Mouse (Mus musculus) kidney, embryonic 15.5 days (tissue): ENCODE measurements at regions not wholly inside any gene's neighbourhood (a gene's known extent, or its start where the extent isn't known, plus 50 kb on each side); places are given as distances from the start of the nearest gene placed in this dataset.

Source experiments
- ATAC-seq: fragments of 200-750 bp; cut with Nextera tagmentation; replicated peaks from 2 replicates; pipeline ENCODE4 v1.8.0; 2017; ENCODE audit warnings: moderate TSS enrichment; ENCODE audit not compliant: low FRiP score
- H3K27ac ChIP-seq: fragments of 300-500 bp; sonication (generic); 2 replicates; pipeline ENCODE4 v1.5.1; 2015; ENCODE audit warnings: mild to moderate bottlenecking, inconsistent platforms
- H3K27me3 ChIP-seq: fragments of 300-500 bp; sonication (generic); 2 replicates; pipeline ENCODE4 v1.6.1; 2015; ENCODE audit warnings: inconsistent platforms
- H3K36me3 ChIP-seq: fragments of 300-500 bp; sonication (generic); 2 replicates; pipeline ENCODE4 v1.6.1; 2015; ENCODE audit warnings: inconsistent platforms
- H3K4me1 ChIP-seq: fragments of 300-500 bp; sonication (generic); 2 replicates; pipeline ENCODE4 v1.6.1; 2015; ENCODE audit warnings: inconsistent platforms
- H3K4me2 ChIP-seq: fragments of 300-500 bp; sonication (generic); 2 replicates; pipeline ENCODE4 v1.6.1; 2015; ENCODE audit warnings: moderate library complexity, mild to moderate bottlenecking, inconsistent platforms
- H3K4me3 ChIP-seq: fragments of 300-500 bp; sonication (generic); replicated peaks from 2 replicates; pipeline ENCODE4 v1.5.1; 2015; ENCODE audit warnings: mild to moderate bottlenecking, inconsistent platforms
- H3K9ac ChIP-seq: fragments of 300-500 bp; sonication (generic); 2 replicates; pipeline ENCODE4 v1.6.1; 2015; ENCODE audit warnings: mild to moderate bottlenecking, inconsistent platforms
- H3K9me3 ChIP-seq: fragments of 300-500 bp; sonication (generic); replicated peaks from 2 replicates; pipeline ENCODE4 v1.6.1; 2016; ENCODE audit warnings: inconsistent platforms
- WGBS: fragments of 180-500 bp; shearing (Covaris S2); methylation state at CpG from one replicate; pipeline ENCODE4 v1.1.7; 2015; ENCODE audit warnings: mixed read lengths; 5-methylcytosine and 5-hydroxymethylcytosine counted together

DNA sequence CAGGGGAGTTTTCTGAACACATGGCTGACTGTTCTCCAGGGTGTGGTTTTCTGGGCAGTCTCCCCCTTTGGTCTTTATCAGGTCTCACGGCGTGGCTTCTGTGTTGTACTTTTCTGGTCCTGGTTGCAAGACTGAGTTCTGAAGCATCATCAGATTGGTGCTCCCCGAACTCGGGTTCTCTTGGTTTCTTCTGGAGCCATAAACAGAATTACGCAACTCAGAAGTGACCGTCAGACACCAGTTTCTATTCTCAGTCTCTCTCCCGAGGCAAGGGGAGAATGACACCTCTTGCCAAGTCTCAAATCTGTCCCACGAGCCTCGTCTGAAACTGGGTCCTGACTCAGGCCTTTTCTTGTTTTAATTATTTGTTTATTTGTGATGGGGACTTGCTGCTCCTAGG, 123.1 kb downstream of the Gas1 start:
- no peak for ATAC-seq
- no peaks in the 10 kb centered on the region for H3K36me3 ChIP-seq
- H3K27ac ChIP-seq = 0 out of 2 replicates have a peak overlapping the region, but pooled peaks have one; percentile 13
- H3K4me3 ChIP-seq = no peak overlapping the region
- 53% methylated on average over 9 of the region's 9 CpGs for WGBS
- H3K4me1 ChIP-seq = peaks cover 12% of the 10 kb centered on the region
- no peaks in the 10 kb centered on the region for H3K9me3 ChIP-seq
- no peak overlapping the region for H3K9ac ChIP-seq
- no peak overlapping the region for H3K4me2 ChIP-seq
- no peaks in the 10 kb centered on the region for H3K27me3 ChIP-seq

DNA sequence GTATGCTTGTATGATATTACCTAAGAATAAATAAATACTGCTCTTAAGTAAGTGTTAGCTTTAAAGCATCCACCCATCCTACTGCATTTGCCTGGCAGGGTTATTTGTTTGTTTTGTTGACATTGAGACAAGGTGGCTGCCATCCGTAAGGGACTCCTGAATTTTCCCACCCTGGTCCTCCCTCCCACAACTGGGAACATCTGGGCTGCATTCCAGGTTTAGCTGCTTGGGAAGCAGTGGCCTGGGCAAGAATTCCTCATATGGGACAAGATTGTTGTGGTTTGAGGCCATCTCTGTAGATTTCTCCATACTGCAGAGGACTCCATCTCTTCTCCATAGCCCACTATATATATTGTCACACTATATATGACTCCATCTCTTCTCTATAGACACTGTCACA, 125.3 kb downstream of the Gas1 start:
- Histone ChIP-seq H3K27me3 (no peaks in the 10 kb centered on the region), H3K4me1 (peaks cover 10% of the 10 kb centered on the region), H3K4me3 (no peak overlapping the region), H3K36me3 (no peaks in the 10 kb centered on the region), H3K9ac (no peak overlapping the region), H3K27ac (no peak overlapping the region), H3K4me2 (no peak overlapping the region), H3K9me3 (no peaks in the 10 kb centered on the region)
- WGBS = 52% methylated on average over 1 of the region's 1 CpGs
- ATAC-seq = no peak

DNA sequence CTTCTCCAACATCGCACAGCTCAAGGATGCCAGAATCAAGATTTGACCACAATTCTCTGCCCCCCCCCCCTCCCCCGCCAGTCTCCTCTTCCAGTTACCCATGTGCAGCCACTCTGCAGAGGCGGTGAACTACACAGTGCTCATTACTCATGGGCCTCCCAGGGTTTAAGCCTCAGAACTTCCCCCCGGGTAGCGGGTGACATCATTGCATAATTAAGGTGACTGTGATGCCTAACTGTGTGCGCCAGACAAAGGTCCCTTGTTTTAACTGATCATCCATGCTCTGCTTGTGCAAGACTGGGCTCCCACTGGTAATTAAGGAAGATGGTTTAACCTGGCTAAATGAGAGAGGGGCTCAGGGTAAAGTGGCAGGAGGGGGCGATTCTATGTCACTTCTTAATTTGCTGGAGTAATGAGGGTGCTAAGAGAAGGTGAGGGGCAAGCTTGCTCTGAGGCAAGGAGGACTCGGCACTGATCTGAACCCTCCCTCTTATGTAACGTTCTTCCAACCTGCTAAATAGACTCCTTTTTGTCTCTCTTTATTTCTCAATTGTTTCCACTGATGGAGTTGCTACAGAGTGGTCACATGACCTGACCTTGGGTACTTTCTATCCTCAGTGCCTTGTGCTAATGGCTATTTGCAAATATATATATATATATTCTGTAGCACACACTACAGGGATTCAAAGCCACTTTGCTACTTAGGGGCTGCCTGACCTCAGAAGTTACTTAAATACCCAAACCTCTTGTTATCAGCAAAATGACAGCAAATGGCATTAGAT, 126.2 kb downstream of the Gas1 start:
- ATAC-seq = peak; percentile 67
- H3K36me3 ChIP-seq = no peaks in the 10 kb centered on the region
- H3K9ac ChIP-seq = no peak overlapping the region
- no peaks in the 10 kb centered on the region for H3K9me3 ChIP-seq
- no peak overlapping the region for H3K27ac ChIP-seq
- no peak overlapping the region for H3K4me2 ChIP-seq
- WGBS = 62% methylated on average over 9 of the region's 9 CpGs
- H3K27me3 ChIP-seq = no peaks in the 10 kb centered on the region
- peaks cover 10% of the 10 kb centered on the region for H3K4me1 ChIP-seq
- no peak overlapping the region for H3K4me3 ChIP-seq

DNA sequence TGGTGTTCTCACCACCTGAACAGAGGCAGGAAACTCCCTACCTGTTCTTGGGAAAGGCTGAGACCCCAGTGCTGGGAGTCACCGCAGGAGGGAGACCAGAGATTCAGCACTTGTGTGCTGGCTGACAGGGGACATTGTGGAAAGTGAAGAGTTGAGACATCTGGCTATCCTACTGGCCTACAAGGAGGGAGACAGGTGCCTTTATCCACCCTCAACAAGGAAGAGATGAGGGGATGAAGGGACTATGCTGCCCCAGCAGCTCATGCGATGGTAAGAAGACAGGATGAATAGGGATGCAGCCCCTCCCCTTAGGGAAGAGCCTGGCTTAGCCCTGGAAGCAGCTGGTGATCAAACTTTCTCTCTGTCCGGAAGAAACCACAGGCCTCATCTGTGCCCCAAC, 127.5 kb downstream of the Gas1 start:
- no peak for ATAC-seq
- Histone ChIP-seq H3K4me2 (no peak overlapping the region), H3K4me1 (peaks cover 12% of the 10 kb centered on the region), H3K9me3 (no peaks in the 10 kb centered on the region), H3K36me3 (no peaks in the 10 kb centered on the region), H3K27me3 (no peaks in the 10 kb centered on the region), H3K27ac (no peak overlapping the region), H3K9ac (no peak overlapping the region), H3K4me3 (no peak overlapping the region)
- 67% methylated on average over 3 of the region's 3 CpGs for WGBS

DNA sequence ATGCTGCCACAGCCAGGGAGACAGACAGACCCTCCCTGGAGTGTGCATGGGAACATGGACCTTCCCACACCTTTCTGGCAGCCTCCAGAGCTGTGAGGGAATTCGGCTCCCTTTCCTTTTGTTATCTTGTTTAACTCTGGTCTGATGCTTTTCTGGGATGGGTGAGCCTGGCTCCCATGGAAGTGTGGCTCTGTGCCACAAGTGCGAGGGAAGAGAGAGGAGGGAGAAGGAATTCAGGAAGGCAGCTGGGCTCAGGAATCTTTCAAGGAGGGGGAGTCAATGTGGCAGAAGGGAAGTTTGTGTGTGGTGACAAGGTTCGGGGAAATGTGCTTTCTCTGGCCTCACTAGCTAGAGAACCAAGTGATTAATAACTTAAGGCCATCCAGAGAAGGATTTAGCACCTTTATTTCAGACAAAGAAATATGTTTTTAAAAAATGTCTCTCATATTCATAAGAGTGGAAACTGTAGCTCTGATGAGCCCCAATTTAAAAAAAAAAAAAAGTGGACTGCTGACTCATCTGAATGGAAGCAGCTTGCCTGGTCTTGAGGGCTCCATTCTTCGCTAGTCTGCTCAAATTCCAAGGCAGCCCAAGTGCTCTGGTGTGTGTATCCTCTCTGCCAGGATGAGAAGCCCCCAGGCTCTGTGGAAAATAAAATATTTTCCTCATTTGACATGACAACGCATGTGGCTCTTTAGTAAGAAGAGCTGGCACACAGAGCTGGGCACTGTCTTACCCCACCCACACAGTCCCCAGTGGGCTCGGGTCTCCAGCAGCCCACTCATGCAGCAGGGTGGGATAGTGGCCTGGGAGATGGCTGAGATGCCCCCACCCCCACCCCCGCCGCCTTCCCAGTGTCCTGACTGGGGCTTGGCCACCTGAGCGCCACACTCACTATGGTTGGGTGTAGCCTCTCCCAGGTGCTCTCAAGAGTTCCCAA, 129.1 kb downstream of the Gas1 start:
- H3K9me3 ChIP-seq = no peaks in the 10 kb centered on the region
- peaks cover 12% of the 10 kb centered on the region for H3K4me1 ChIP-seq
- H3K4me3 ChIP-seq = no peak overlapping the region
- no peaks in the 10 kb centered on the region for H3K27me3 ChIP-seq
- 61% methylated on average over 9 of the region's 9 CpGs for WGBS
- 0 out of 2 replicates have a peak overlapping the region, but pooled peaks have one; percentile 24 for H3K27ac ChIP-seq
- no peaks in the 10 kb centered on the region for H3K36me3 ChIP-seq
- H3K4me2 ChIP-seq = no peak overlapping the region
- no peak overlapping the region for H3K9ac ChIP-seq
- no peak for ATAC-seq

DNA sequence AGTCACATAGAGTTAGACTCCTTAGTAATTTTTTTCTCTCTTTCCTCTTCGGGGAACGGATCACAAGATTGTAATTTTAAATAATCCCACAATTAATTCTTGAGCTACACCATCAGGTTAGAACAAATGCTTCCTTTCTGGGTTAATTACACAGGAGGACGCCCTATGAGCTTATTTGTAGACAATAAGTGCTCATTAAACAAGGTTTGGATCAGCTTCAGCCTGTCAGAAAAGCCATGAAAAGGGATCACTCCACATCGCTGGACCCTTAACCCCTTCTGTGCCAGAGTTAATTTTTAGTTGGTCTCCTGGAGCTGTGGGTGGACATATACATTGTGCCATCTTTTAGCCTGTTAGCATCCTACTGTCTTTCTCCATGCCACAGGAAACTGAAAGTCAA, 131.4 kb downstream of the Gas1 start:
- Histone ChIP-seq H3K4me2 (no peak overlapping the region), H3K27me3 (no peaks in the 10 kb centered on the region), H3K4me1 (peaks cover 12% of the 10 kb centered on the region), H3K9me3 (no peaks in the 10 kb centered on the region), H3K27ac (no peak overlapping the region), H3K9ac (no peak overlapping the region), H3K36me3 (no peaks in the 10 kb centered on the region), H3K4me3 (no peak overlapping the region)
- WGBS = 55% methylated on average over 4 of the region's 4 CpGs
- ATAC-seq = no peak

DNA sequence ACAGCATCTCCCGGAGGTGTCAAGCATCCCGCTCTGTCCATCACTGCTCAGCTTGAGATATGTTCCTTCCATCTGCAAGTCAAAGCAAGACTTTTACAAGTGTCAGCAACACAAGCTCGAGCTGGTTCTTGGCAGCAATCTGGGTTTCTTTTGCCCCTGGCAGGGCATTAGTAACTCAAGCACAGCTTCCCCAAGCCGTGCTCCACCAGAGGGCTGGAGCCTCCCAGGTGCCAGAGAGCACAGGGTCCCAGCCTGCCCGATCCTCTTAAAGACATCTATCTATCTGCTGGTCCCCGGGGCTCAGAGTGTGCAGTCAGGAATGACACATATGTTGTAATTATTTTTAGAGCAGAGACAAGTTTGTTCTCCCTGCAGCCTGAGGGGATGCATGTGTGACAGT, 132.3 kb downstream of the Gas1 start:
- Histone ChIP-seq H3K4me1 (peaks cover 12% of the 10 kb centered on the region), H3K36me3 (no peaks in the 10 kb centered on the region), H3K9ac (no peak overlapping the region), H3K9me3 (no peaks in the 10 kb centered on the region), H3K4me3 (no peak overlapping the region), H3K27ac (no peak overlapping the region), H3K4me2 (no peak overlapping the region), H3K27me3 (no peaks in the 10 kb centered on the region)
- WGBS = 43% methylated on average over 6 of the region's 6 CpGs
- no peak for ATAC-seq

DNA sequence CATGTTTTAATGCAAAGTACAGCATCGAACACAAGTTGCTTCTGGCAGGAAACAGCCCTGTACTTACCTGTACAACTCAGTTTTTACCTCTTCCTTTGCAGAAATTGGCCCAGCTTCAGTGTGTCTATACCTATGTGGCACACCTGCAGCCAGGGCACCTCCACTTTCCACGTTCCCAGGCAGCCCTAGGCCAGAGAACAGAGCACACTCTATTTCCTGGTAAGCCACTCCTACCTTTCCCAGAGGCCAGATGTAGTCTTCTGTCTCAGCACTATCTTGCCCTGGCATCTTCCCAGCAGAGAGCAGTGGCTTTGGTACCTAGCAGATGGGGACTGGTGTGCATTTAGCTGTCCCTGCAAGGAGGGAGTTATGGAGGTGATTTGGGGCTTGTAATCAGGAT, 134.7 kb downstream of the Gas1 start:
- H3K4me3 ChIP-seq = no peak overlapping the region
- WGBS = 68% methylated on average over 2 of the region's 2 CpGs
- H3K36me3 ChIP-seq = no peaks in the 10 kb centered on the region
- H3K27me3 ChIP-seq = no peaks in the 10 kb centered on the region
- no peak for ATAC-seq
- no peak overlapping the region for H3K4me2 ChIP-seq
- H3K9me3 ChIP-seq = 0 out of 2 replicates have a peak, but pooled peaks cover 3% of the 10 kb centered on the region
- H3K9ac ChIP-seq = no peak overlapping the region
- no peak overlapping the region for H3K27ac ChIP-seq
- H3K4me1 ChIP-seq = 0 out of 2 replicates have a peak, but pooled peaks cover 3% of the 10 kb centered on the region

DNA sequence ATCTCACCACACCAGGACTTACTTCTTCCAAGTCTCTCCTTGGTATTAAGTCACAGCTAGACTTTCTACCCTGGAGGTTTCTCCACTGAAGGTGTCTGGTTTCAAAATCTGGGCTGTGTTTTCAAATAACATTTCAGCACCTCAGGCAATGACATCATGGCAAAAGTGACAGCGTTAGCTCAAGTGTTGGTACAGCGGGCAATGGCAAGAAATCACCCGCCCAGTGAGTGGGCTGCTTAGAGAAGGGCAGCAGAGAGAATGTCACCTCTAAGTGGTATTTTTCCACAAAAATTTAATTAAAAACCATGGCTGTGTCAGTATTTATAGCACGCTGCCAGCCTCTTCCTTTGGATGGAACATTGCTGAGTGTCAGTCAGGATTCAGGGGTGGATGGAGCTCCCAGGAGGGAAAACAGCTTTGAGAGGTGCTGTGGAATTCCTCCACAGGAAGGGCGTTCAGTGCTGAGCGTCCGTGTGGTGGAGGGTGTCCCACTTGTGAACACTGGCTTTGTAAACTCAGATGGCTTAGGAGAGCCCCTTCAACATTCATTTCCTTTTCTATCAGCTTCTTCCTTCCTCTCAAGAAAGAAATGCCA, 141.5 kb downstream of the Gas1 start:
- H3K4me1 ChIP-seq = no peaks in the 10 kb centered on the region
- no peaks in the 10 kb centered on the region for H3K27me3 ChIP-seq
- H3K4me2 ChIP-seq = no peak overlapping the region
- H3K36me3 ChIP-seq = no peaks in the 10 kb centered on the region
- 0 out of 2 replicates have a peak, but pooled peaks cover 3% of the 10 kb centered on the region for H3K9me3 ChIP-seq
- no peak overlapping the region for H3K27ac ChIP-seq
- 83% methylated on average over 7 of the region's 7 CpGs for WGBS
- no peak overlapping the region for H3K4me3 ChIP-seq
- H3K9ac ChIP-seq = no peak overlapping the region
- ATAC-seq = no peak

DNA sequence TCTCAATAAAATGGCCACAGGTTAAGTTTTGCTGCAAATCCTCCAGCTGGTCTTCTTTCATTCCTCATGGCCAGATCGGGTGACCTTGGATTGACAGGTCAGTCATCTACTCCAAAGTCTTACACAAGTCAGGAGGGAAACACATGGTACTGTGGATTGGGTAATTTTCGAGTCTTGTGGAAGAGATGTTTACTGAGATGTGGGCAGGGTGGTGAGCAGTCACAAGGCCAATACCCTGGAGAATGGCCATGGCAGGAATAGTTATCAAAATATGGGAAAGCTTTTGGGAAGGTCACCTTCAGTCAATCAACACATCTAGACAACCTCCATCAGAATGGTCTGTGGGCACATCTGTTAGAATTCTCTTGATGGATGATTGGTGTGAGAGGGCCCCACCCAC, 144.0 kb downstream of the Gas1 start:
- peaks cover under 1% of the 10 kb centered on the region; the same call in 1 of the 2 replicates for H3K9me3 ChIP-seq
- H3K9ac ChIP-seq = no peak overlapping the region
- H3K4me2 ChIP-seq = no peak overlapping the region
- H3K36me3 ChIP-seq = no peaks in the 10 kb centered on the region
- no peaks in the 10 kb centered on the region for H3K27me3 ChIP-seq
- no peak overlapping the region for H3K4me3 ChIP-seq
- H3K27ac ChIP-seq = no peak overlapping the region
- 82% methylated on average over 2 of the region's 2 CpGs for WGBS
- no peaks in the 10 kb centered on the region for H3K4me1 ChIP-seq
- no peak for ATAC-seq

DNA sequence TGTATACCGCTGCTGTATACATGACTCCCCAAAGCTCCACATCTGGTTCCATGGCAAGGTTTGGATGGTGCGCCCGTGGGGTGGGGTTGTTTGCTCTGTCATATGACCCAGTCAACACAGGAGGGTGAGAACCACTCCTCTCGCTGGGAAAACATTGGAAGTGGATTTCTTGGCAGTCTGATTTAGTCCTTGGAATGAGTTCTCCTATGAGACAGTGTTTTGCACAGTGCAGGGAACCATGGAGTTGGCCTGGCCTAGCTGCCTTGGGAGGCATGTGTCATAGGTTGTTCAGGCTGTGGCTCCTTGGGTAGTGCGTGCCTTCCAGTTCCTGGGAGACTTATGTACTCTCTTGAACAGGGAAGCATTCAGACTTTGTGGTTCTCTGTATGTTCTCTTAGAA, 144.6 kb downstream of the Gas1 start:
- Histone ChIP-seq H3K9ac (no peak overlapping the region), H3K27me3 (no peaks in the 10 kb centered on the region), H3K27ac (no peak overlapping the region), H3K4me2 (no peak overlapping the region), H3K36me3 (no peaks in the 10 kb centered on the region), H3K9me3 (no peaks in the 10 kb centered on the region; the same call in 1 of the 2 replicates), H3K4me1 (no peaks in the 10 kb centered on the region), H3K4me3 (no peak overlapping the region)
- 80% methylated on average over 5 of the region's 5 CpGs for WGBS
- ATAC-seq = no peak

DNA sequence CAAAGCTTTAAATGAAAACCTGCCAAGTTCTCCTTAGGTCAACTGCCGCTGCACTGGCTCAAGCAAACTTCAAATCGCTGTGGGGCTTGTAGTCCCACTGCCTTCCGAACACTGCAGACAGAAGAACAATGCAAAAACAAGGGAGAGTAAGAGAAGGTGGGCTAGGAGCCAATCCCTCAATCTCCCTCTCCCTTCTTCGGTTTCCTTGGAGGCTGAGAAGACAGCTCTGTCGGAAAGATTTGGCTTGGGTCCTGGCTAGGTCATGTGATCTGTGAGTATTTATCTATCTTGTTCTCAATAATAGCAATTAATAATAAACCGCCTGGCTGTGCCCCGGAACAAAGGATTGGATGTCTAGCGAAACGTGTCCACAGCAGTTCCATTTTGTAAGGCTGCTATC, 147.6 kb downstream of the Gas1 start:
- Histone ChIP-seq H3K4me1 (no peaks in the 10 kb centered on the region), H3K27ac (no peak overlapping the region), H3K36me3 (no peaks in the 10 kb centered on the region), H3K4me3 (no peak overlapping the region), H3K4me2 (no peak overlapping the region), H3K27me3 (no peaks in the 10 kb centered on the region), H3K9ac (no peak overlapping the region), H3K9me3 (no peaks in the 10 kb centered on the region; the same call in 1 of the 2 replicates)
- ATAC-seq = no peak
- 74% methylated on average over 9 of the region's 9 CpGs for WGBS
